Comparison of ENCODE assay signal across 23 mouse cellular contexts in genomic region chr10:82897936-82898335, GRCm38 (mm10).
A peak's percentile ranks its signal among the peaks of the same experiment; 100 is the strongest.
DNase-seq lines count a peak whose midpoint lies in the region; ATAC-seq and TF ChIP-seq lines count a peak whose summit lies in the region.
"Had no signal": no experiment of that assay in that cellular context is flagged by ENCODE, and none has a peak within 500 bp of the region (broad histone marks: within the 10 kb centered on the region; RNA-seq: fewer than 3 reads in every experiment).

No protein-coding gene starts in this region.

- H3K36me3 ChIP-seq in E14TG2a.4 (ENCODE audit: insufficient read depth, low read length): peaks cover 53% of the 10 kb centered on the region

- TF ChIP-seq CTCF in E14TG2a.4 (conservative IDR thresholded peaks at IDR 0.05; ENCODE audit: low read length): no peak

- peak overlapping the region; percentile 45 for H3K4me3 ChIP-seq in E14TG2a.4 (replicated peaks; ENCODE audit: low read length)
- H3K4me3 ChIP-seq: embryonic facial prominence, embryonic 13.5 days; embryonic facial prominence, embryonic 15.5 days; erythroblast, embryonic 14.5 days; forebrain, embryonic 10.5 days; forebrain, embryonic 12.5 days had no signal

- H3K4me1 ChIP-seq in E14TG2a.4 (replicated peaks; ENCODE audit: low read depth, low read length): peaks cover 66% of the 10 kb centered on the region

- DNase-seq in ES-CJ7 (ENCODE audit: low read depth, low spot score): peak; percentile 43
- peak; percentile 67 for DNase-seq in ZHBTc4 (ENCODE audit: low read depth, low spot score)
- no peak for DNase-seq in frontal cortex, postnatal 14 days (ENCODE audit: low spot score in 2 of 2)
- DNase-seq in testis, postnatal 14 days (ENCODE audit: low spot score): no peak
- DNase-seq: adrenal gland, adult 8-10 months; adrenal gland, postnatal 14 days; adrenal gland, postnatal 36 days; cerebellum, adult 11 months; cerebellum, adult 18-20 months; cerebellum, adult 8-10 months; cerebellum, adult 9-11 months; cerebellum, postnatal 14 days; cerebellum, postnatal 36 days; embryo, embryonic 11 days had no signal

- no peak for ATAC-seq in cerebellum, adult (ENCODE audit: insufficient number of reproducible peaks, low FRiP score, low TSS enrichment)
- ATAC-seq: forebrain, embryonic 14.5 days; forebrain, embryonic 16.5 days had no signal

- H3K9me3 ChIP-seq in E14TG2a.4 (ENCODE audit: low read length): no peaks in the 10 kb centered on the region
- H3K9me3 ChIP-seq: embryonic facial prominence, embryonic 13.5 days; embryonic facial prominence, embryonic 15.5 days; forebrain, embryonic 10.5 days; forebrain, embryonic 12.5 days had no signal

- H3K27me3 ChIP-seq in E14TG2a.4 (ENCODE audit: insufficient read depth, low read length): no peaks in the 10 kb centered on the region
- H3K27me3 ChIP-seq: embryonic facial prominence, embryonic 13.5 days; embryonic facial prominence, embryonic 15.5 days; forebrain, embryonic 12.5 days had no signal

Comparison
In these comparisons a context has a peak if more than half of its experiments do, and no peak if none do; other contexts are left out.
1. DNase-seq: peak in ES-CJ7 (single experiment) and ZHBTc4 (single experiment); none in frontal cortex, postnatal 14 days (0 of 2) and testis, postnatal 14 days (single experiment).